Mouse (Mus musculus): ENCODE measurements around the gene Dhrs3. TPM values are rescaled to one million over a fixed set of nuclear protein-coding genes. Genes with fewer than 3 reads are reported as not detected.

The Dhrs3 gene
- total RNA-seq, 2 experiments from 2014 or later = 26.7 to 29.0 TPM

GRCm38 (mm10) chr4:144951859-144952258 is 59.2 kb downstream of the Dhrs3 start:
- no peak overlapping the region for H3K4me3 ChIP-seq
- H3K27ac ChIP-seq = no peak overlapping the region
- no peak for DNase-seq (ENCODE audit: low spot score in 2 of 2)
- TF ChIP-seq CTCF (conservative IDR thresholded peaks at IDR 0.05) = no peak

DNA sequence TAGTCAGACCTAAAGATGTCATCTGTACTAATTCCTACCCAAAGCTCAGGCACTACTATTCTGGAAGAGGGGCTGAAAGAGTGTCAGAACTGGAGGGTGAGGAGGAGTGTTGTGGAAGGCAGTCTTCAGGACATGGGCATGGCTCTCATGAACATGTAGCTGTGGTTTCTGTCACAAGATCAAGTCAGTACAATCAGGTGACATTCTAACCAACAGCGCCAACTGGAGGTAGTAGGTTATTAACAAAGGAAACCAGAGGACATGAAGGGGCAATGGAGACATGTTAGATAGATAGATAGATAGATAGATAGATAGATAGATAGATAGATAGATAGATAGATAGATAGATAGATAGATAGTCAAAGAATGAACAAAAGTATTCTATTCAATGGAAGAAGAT is 60.8 kb downstream of the Dhrs3 start:
- TF ChIP-seq CTCF (conservative IDR thresholded peaks at IDR 0.05) = no peak

GRCm38 (mm10) chr4:144955863-144956262 is 63.2 kb downstream of the Dhrs3 start:
- H3K27ac ChIP-seq = no peak overlapping the region
- no peak overlapping the region for H3K4me3 ChIP-seq
- no peak for TF ChIP-seq CTCF (conservative IDR thresholded peaks at IDR 0.05)

More for the DNA sequence above, 60.8 kb downstream of the Dhrs3 start:
- no peak for DNase-seq (ENCODE audit: low spot score in 2 of 2)
- Histone ChIP-seq H3K4me3 (no peak overlapping the region), H3K27ac (no peak overlapping the region)

DNA sequence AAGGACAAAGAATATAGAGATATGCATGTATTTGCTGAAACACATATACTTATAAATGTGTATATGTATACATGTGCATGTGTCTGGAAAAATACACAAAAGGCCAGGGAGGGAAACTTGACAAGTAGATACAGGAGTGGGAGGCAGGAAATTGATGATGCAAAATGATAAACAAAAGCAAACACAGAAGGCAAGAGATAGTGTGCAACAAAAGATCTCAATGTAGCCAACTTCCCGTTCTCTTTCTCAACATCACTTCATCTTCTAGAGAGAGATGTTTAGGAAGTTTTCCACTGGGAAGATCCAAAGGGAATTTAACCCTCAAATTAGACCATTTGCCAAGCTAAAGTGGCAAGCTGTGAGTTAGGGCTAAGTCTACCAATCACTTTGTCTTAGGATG is 63.7 kb downstream of the Dhrs3 start:
- TF ChIP-seq CTCF (conservative IDR thresholded peaks at IDR 0.05) = no peak
- no peak overlapping the region for H3K27ac ChIP-seq
- DNase-seq (ENCODE audit: low spot score in 2 of 2) = no peak
- H3K4me3 ChIP-seq = no peak overlapping the region

More at GRCm38 (mm10) chr4:144955863-144956262, 63.2 kb downstream of the Dhrs3 start:
- no peak for DNase-seq (ENCODE audit: low spot score in 2 of 2)

- Histone ChIP-seq H3K4me3 (no peak overlapping the region), H3K27ac (no peak overlapping the region)
- no peak for TF ChIP-seq CTCF (conservative IDR thresholded peaks at IDR 0.05)
- no peak for DNase-seq (ENCODE audit: low spot score in 2 of 2)
Measured at GRCm38 (mm10) chr4:144957186-144957585, 64.6 kb downstream of the Dhrs3 start.

- no peak for TF ChIP-seq CTCF (conservative IDR thresholded peaks at IDR 0.05)
- no peak overlapping the region for H3K4me3 ChIP-seq
- H3K27ac ChIP-seq = no peak overlapping the region
- no peak for DNase-seq (ENCODE audit: low spot score in 2 of 2)
Measured at GRCm38 (mm10) chr4:144957721-144958120, 65.1 kb downstream of the Dhrs3 start.

- TF ChIP-seq CTCF (conservative IDR thresholded peaks at IDR 0.05) = no peak
- DNase-seq (ENCODE audit: low spot score in 2 of 2) = no peak
- Histone ChIP-seq H3K27ac (no peak overlapping the region), H3K4me3 (no peak overlapping the region)
Measured at GRCm38 (mm10) chr4:144960188-144960904, 67.7 kb downstream of the Dhrs3 start.

DNA sequence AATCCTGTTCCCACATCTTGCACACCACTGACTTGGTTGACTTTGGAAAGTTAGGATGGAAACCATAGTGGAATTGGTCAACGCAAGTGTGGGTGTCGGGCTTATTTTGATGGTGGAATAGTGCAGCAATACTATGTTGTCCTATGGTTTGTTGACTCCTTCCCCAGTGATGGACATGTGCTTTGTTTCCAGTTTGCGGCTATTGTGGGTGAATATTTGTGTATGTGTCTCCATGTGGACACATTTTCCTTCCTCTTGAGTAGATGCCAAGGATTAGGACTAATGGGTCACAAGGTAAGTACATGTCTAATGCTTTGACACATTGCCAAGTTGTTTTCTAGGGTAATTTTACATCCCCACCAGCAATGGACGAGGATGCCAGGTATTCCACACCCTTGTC is 68.6 kb downstream of the Dhrs3 start:
- DNase-seq (ENCODE audit: low spot score in 2 of 2) = no peak
- H3K4me3 ChIP-seq = no peak overlapping the region
- no peak for TF ChIP-seq CTCF (conservative IDR thresholded peaks at IDR 0.05)
- H3K27ac ChIP-seq = no peak overlapping the region

DNA sequence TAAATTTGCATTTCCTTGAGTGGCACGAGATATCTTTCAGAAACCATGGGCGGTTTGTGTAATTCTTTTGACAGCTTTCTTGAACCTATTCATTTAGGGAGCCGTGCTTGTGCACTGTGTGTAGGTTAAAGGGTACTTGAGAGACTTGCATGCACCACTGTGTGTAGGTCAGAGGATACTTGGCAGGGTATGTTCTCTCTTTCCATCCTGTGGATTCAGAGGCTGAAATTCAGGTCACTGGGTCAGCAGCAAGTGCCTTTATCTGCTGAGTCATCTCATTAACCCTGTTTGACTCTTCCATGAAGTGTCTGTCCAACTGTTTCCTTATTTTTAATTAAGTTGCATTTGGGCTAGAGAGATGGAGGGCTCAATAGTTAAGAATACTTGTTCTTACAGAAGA is 69.1 kb downstream of the Dhrs3 start:
- TF ChIP-seq CTCF (conservative IDR thresholded peaks at IDR 0.05) = no peak
- no peak overlapping the region for H3K27ac ChIP-seq
- no peak overlapping the region for H3K4me3 ChIP-seq
- DNase-seq (ENCODE audit: low spot score in 2 of 2) = no peak

- no peak for DNase-seq (ENCODE audit: low spot score in 2 of 2)
- Histone ChIP-seq H3K27ac (no peak overlapping the region), H3K4me3 (no peak overlapping the region)
- no peak for TF ChIP-seq CTCF (conservative IDR thresholded peaks at IDR 0.05)
Measured at GRCm38 (mm10) chr4:144965255-144965654, 72.6 kb downstream of the Dhrs3 start.

GRCm38 (mm10) chr4:144968371-144968770 is 75.7 kb downstream of the Dhrs3 start:
- TF ChIP-seq CTCF (conservative IDR thresholded peaks at IDR 0.05) = no peak

GRCm38 (mm10) chr4:144969030-144969429 is 76.4 kb downstream of the Dhrs3 start:
- Histone ChIP-seq H3K27ac (no peak overlapping the region), H3K4me3 (no peak overlapping the region)
- no peak for DNase-seq (ENCODE audit: low spot score in 2 of 2)
- no peak for TF ChIP-seq CTCF (conservative IDR thresholded peaks at IDR 0.05)

More at GRCm38 (mm10) chr4:144968371-144968770, 75.7 kb downstream of the Dhrs3 start:
- no peak for DNase-seq (ENCODE audit: low spot score in 2 of 2)
- no peak overlapping the region for H3K27ac ChIP-seq
- no peak overlapping the region for H3K4me3 ChIP-seq

DNA sequence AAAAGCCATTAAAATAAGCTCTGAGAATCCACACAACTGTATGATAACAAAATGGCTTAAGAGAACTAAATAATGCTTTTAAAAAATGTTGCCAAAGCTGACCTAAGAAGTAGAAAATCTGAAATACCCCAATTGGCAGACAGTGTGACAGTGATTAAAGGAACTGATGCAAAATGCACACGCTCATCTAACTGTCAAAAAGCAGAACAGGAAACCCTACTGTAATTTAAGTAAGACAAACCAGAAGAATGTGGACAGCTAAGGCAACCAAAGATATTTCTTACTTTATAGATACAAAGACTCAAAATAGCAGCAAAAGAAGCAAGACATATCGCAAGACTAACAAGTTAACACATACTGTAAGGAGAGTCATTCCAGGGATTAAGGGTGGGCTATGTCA is 78.4 kb downstream of the Dhrs3 start:
- TF ChIP-seq CTCF (conservative IDR thresholded peaks at IDR 0.05) = no peak
- Histone ChIP-seq H3K27ac (no peak overlapping the region), H3K4me3 (no peak overlapping the region)
- no peak for DNase-seq (ENCODE audit: low spot score in 2 of 2)

Measured in layer of hippocampus, adult 2 months (tissue).